Mouse (Mus musculus): ENCODE data around the gene Afp.

DNA sequence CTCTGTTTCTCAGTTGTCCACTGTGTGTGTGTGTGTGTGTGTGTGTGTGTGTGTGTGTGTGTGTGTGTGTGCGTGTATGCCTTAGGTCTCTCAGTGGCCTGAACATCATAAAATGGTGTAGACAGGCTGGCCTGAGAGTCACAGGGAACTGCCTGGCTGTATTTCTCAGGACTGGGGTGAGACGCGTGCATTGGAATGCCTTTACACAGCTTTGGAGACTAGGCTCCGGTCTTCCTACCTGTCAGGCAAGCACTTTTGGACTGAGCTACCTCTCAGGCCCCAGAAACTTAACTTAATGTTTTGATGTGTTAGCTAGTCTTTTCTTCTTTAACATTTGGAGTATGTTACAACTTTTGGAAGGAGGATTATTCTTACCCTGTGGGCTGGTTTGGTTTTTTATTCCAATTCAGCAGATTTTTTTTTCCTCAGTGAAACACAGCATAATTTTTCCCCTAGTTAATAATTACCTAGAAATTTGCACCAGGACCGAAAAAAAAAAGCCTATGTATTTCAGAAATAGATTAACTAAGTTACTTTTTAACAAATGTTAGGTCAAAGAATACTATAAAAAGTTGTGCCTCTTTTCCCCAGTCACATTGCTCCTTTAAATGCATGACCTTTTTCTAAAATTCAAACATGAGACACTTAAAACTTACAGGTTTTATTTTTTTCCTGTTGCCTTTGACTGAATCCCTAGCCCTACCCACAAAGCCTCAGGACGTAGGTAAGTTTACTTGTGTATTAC is 28.0 kb downstream of the Afp start, which contains the start of gene Afm:
- TF ChIP-seq EP300 (IDR thresholded peaks at IDR 0.05; ENCODE audit: low read depth) (no peak), CTCF (IDR thresholded peaks at IDR 0.05; ENCODE audit: low read depth) (no peak)

All from heart, postnatal 0 days (tissue).